Mouse (Mus musculus) lung, postnatal 36 days (tissue): Measurements from ENCODE around the gene Fus.

Experiments used
- DNase-seq: peaks from one replicate; pipeline ENCODE4 v3.0.0; 2022; ENCODE audit warnings: mixed read lengths

Gene Fus

GRCm38 (mm10) chr7:127946470-127947023 is 20.7 kb upstream of the Fus start, which contains the start of gene Prss36:
Gene Prss36 (minus strand): TSS chr7:127946725.
- DNase-seq = no peak

GRCm38 (mm10) chr7:127952864-127953581 is 14.2 kb upstream of the Fus start:
- no peak for DNase-seq

DNA sequence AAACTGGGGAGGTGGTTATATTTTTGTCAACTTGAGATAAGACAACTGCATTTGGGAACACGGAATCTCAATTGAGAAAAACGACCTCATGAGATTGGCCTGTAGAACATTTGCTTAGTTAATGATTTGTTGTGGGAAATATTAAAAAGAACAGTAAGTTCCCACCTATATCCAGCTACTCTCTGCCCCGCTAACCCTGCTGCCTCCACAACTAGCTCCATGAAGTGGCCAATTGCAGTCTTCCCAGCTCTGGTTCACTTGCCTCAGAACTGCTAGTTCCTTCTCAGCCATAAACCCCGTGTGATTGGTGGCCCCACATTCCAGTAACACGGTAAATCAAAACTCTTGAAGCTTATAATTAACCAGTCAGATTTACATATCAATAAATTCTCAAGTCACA is 7.9 kb upstream of the Fus start:
- no peak for DNase-seq

- no peak for DNase-seq
Measured at GRCm38 (mm10) chr7:127966371-127966918, 812 bp upstream of the Fus start.

DNA sequence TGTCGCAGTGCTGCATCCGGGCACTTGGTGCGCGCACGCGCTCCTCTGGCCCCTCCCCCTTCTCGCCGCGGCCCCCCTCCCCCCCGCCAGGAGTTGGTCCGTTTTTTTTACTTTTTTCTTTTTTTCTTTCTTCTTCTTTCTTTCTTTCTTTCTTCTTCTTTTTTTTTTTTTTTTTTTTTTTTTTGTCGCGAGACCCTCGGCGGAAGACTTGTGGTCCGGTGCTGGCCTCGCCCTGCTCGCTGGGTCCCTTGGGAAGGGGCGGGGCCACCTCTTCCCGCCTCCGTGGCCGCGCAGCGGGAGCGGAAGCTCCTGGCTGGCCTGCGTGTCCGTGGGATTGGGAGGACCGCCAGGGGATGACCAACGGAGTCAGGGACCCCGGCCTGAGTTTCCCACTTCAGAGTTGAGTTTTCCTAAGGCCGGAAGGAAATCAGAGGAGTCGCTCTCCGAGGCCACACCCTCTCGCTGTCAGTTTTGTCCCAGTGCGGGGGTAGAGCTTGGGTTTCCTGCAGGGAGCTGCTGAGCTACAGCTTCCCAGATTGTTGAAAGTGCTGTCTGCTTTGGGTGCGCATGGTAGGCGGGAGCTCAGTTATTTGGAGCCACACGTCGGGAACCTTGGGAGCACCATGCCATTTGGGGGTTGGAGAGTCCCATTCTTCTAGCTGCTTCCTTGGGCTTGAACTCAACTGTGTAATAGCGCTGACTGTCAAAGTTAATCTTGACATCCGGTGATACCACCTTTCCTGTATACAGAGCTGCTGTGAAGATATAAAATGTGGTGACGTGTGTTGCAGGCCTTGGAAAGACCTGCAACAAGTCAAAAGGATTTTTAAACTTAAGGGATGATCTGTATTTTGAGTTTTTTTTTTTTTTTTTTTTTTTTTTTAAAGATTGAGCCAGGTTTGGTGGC is 918 bp downstream of the Fus start:
- DNase-seq = peak; percentile 82

GRCm38 (mm10) chr7:127974413-127974930 is 7.2 kb downstream of the Fus start:
- no peak for DNase-seq

GRCm38 (mm10) chr7:127978856-127979255 is 11.6 kb downstream of the Fus start:
- no peak for DNase-seq

DNA sequence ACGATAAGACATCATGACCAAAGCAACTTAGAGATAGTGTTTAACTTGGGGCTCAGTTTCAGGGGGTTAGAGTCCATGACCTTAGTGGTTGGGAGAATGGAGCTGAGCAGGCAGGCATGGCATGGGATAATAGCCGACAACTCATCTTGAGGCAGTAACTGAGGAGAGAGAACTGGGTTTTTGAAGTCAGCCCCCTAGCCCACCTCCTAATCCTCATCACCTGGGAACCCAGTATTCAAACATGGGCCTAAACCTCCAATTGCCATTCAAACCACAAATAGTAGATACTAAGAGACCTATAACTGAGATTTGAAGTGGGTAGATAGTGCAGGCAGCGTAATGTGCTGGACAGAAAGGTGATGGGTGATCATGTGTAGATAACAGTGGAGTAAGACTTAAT is 13.3 kb downstream of the Fus start:
- no peak for DNase-seq

DNA sequence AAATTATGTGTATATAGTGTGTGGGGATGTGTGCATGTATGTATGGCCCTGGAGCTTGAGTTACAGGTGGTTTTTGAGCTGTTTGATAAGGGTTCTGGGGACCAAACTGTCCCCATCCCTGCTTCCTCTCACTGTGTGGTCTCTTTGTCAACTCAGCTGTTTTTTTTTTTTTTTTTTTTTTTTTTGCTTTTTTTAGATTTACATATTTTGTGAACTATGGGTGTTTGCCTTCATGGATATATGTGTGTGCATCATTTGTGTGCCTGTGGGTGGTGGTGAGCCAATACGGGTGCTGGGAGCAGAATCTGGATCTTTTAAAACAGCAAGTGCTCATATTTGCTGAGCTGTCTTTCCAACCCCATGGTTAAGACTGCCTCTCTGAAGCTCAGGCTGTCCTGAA is 21.6 kb downstream of the Fus start:
- no peak for DNase-seq

- DNase-seq = peak; percentile 92
Measured at GRCm38 (mm10) chr7:127991643-127992487, 24.6 kb downstream of the Fus start.

GRCm38 (mm10) chr7:127992488-127993340 is 25.5 kb downstream of the Fus start:
- no peak for DNase-seq

DNA sequence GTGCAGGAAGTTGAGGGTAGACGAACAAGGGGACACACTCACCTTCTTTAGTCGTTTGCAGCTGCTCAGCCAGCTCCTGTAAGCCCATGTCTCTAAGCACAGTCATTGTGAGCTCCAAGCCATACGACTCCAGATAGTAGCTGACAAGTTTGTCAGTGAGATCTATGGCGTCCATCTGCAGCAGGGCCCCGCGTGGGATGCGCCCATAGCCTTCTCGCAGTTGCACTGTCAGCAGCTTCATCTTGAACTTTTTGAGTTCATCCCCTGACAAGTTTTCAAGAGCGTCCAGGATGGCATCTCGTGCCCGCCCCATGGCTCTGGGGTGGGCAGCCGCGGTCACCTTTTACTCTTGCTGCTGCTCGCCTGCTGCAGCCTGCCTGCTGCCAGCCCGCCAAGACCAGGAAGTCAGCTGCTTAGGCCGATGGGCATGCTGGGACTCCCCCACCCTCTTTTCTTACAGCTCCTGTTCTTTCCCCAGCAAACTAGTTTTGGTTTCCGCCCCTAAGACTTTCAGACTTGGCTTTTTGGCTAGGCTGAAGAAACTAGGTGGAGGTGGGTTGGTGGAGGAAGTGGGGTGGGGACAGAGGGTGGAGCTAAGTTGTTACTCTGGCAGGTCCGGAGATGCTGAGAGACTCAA is 26.2 kb downstream of the Fus start, which contains the start of gene Pycard:
Gene Pycard, minus strand, starts transcription at position 527 of the 637 bp plus-strand sequence.
- peak; percentile 68 for DNase-seq

DNA sequence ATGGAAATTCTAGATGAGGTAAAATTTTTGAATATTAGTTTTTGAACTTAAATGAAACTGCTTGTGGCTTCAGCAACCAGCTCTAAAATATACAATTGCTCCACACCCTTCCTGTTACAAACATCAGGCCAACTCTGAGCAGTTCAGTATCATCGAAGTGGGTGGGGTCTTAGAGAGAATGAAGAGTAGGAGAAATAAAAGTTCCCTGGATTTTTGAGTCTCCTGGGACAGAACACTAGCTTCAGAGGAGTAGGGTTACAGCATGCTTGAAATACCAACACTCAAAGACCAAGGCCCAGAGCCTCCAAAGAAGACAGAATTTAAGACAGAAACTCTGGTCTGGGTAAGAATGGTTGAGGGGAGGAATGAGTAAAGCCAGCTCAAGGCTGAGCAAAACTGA is 32.2 kb downstream of the Fus start:
- DNase-seq = no peak

DNA sequence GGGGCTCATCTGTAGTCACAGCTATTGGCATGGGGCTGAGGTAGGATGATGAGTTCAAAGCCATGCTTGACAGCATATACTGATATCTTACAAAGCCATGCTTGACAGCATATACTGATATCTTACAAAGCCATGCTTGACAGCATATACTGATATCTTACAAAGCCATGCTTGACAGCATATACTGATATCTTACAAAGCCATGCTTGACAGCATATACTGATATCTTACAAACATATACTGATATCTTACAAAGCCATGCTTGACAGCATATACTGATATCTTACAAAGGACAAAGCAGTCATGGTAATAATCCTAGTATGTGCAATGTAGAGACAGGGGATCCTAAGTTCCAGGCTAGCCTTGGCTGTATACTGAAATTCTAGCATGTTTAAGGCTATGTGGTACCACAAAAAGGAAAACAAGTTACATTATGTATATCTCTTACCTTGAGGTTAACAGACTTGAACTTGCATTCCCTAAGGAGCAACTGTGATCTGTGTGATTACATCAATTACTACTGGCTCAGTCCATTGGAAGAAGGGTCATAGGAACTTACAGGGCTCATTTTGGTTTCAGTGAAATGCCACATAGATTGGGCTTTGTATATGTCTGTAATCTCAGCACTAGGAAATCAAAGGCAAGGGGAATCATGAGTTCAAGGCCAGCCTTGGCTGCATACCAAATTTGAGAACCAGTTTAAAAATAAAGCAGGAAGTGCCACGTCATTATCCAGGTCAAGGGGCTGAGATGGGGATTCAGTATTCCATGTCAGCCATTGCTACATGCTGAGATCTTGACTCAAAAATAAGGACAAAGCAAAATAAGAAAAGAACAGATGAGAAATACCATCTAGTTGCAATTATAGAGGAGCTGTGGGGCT is 33.1 kb downstream of the Fus start:
- no peak for DNase-seq

- no peak for DNase-seq
Measured at GRCm38 (mm10) chr7:128003098-128003497, 35.8 kb downstream of the Fus start.

DNA sequence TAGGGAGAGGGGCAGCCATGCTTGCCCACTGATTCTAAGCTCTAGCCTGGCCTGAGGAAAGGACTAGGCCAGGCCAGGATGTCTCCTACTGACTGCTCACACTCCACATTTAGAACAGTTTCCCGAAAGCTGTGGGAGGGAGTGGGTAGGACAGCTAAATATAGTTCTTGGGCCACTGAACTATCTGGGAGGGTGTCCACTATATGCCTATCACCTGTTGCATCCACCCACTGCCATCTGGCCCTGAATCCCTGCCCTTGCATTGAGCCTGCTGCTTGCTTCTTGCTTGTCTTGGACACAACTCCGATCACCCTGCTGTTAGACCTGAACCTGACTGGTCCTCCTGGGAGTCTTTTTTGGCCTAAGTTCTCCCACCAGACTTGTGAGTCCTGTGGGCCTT is 36.4 kb downstream of the Fus start, which contains the start of gene Trim72:
Gene Trim72, plus strand, starts transcription at position 262 of the 400 bp plus-strand sequence.
- DNase-seq = no peak

- no peak for DNase-seq
Measured at GRCm38 (mm10) chr7:128004150-128004486, 36.9 kb downstream of the Fus start.

DNA sequence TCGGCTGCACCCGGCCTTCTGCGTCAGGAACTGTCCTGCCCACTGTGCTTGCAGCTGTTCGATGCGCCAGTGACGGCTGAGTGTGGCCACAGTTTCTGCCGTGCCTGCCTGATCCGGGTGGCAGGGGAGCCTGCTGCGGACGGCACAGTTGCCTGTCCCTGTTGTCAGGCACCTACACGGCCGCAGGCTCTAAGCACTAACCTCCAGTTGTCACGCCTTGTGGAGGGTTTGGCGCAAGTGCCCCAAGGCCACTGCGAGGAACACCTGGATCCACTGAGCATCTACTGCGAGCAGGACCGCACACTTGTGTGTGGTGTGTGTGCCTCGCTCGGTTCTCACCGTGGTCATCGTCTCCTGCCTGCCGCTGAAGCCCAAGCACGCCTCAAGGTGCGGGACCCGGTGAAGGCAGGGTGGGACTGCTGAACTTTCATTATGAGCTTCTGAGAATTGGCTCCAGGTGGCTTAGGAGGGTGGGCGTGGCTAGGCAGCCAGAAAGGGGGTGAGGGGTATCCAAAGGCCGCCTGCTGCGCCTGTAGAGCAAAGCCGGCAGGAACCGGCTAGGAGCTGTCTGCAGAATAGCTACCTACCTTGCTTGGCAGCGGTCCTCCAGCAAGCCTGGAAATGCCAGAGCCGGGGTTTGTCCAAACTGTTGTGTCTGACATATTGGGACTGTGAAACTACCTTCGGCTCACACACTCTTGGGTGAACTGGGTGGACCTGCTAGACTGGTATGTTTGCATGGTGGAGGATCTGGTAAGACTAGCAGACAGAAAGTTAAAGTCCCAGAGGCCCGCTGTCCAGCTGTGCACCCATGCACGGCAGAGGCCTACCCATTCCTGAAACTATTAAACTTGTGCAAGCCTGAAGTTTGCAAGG is 37.5 kb downstream of the Fus start:
- DNase-seq = peak; percentile 65
